Mouse (Mus musculus) CH12.LX (cell line): ENCODE results near the gene Dhx58.
A peak's percentile ranks its signal among the peaks of the same experiment; 100 is the strongest.

ENCODE experiments used
- CTCF ChIP-seq, 2 experiments: IDR thresholded peaks in 1 of 2; conservative IDR thresholded peaks in 1 of 2; 2 replicates each; pipeline ENCODE4 v1.5.1; 2011 to 2012; ENCODE audit warnings: low read depth in 2 of 2, low read length in 2 of 2, improper control_type of control experiment in 1 of 2, inconsistent platforms in 1 of 2, mild to moderate bottlenecking in 1 of 2, moderate library complexity in 1 of 2
- EP300 ChIP-seq: IDR thresholded peaks from 2 replicates; pipeline ENCODE4 v1.6.1; 2011; ENCODE audit warnings: low read length, improper control_type of control experiment
- KAT2A ChIP-seq: IDR thresholded peaks from 2 replicates; pipeline ENCODE4 v1.6.1; 2012; ENCODE audit warnings: low read length, improper control_type of control experiment, inconsistent platforms; ENCODE audit not compliant: insufficient replicate concordance
- MAX ChIP-seq: IDR thresholded peaks from 2 replicates; pipeline ENCODE4 v1.6.1; 2011; ENCODE audit warnings: low read length, improper control_type of control experiment
- MYC ChIP-seq: IDR thresholded peaks from 2 replicates; pipeline ENCODE4 v1.6.1; 2011; ENCODE audit warnings: low read depth, mild to moderate bottlenecking, improper control_type of control experiment, low read length
- NELFE ChIP-seq: IDR thresholded peaks from 2 replicates; pipeline ENCODE4 v1.6.1; 2011; ENCODE audit warnings: low read depth, low read length, improper control_type of control experiment

- TF ChIP-seq CTCF (conservative IDR thresholded peaks at IDR 0.05 in 1 of 2, IDR thresholded peaks at IDR 0.05 in 1 of 2; ENCODE audit: low read depth in 2 of 2, low read length in 2 of 2), result no peak
- TF ChIP-seq MYC, result no peak
- no peak for TF ChIP-seq MAX
- no peak for TF ChIP-seq NELFE
- TF ChIP-seq KAT2A, result no peak
- TF ChIP-seq EP300, result peak; percentile 54; the same call in 1 of the 2 replicates
Observed at GRCm38 (mm10) chr11:100684084-100684483, 20.0 kb downstream of the Dhx58 start.
